Mouse (Mus musculus): ENCODE measurements at regions not wholly inside any gene's neighbourhood (a gene's known extent, or its start where the extent isn't known, plus 50 kb on each side); places are given as distances from the start of the nearest gene placed in this dataset.

DNA sequence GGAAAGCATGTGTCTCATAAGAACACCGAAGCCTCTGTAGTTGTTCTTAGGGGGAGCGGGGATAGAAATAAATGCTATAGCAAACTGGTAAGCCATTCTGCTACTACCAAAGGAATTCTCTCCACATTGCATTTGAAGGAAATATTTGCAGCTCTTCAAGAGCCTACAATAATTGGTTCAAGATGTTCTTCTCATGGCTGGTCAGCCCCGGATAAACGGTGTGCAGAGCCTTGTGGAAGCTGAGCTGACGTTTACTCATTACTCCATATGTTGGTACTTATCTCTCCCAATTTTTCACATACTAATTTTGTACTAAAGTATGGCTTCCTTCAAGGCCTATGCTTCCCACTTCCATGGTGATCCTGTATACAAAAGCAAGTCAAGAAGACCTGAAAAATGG, 317.0 kb downstream of the Tex13c3 start:
- Histone ChIP-seq H3K27me3 (ENCODE audit: control insufficient read depth, insufficient read depth, low read length) (no peaks in the 10 kb centered on the region), H3K4me1 (replicated peaks; ENCODE audit: control insufficient read depth, insufficient read depth, low read length) (no peaks in the 10 kb centered on the region), H3K36me3 (replicated peaks; ENCODE audit: control insufficient read depth, insufficient read depth) (no peaks in the 10 kb centered on the region), H3K4me3 (replicated peaks; ENCODE audit: low read length) (no peak overlapping the region), H3K9ac (no peak overlapping the region), H3K27ac (no peak overlapping the region), H3K9me3 (ENCODE audit: control insufficient read depth, low read length) (no peaks in the 10 kb centered on the region), H3K4me2 (replicated peaks) (no peak overlapping the region)
- no peak for DNase-seq (ENCODE audit: low spot score)
- WGBS: 88% methylated on average over 5 of the region's 5 CpGs
- no peak for ATAC-seq (ENCODE audit: low FRiP score)

- H3K27me3 ChIP-seq (ENCODE audit: control insufficient read depth, insufficient read depth, low read length): no peaks in the 10 kb centered on the region
- H3K9ac ChIP-seq: no peak overlapping the region
- no peak overlapping the region for H3K27ac ChIP-seq
- H3K9me3 ChIP-seq (ENCODE audit: control insufficient read depth, low read length): no peaks in the 10 kb centered on the region
- DNase-seq (ENCODE audit: low spot score): no peak
- H3K4me2 ChIP-seq (replicated peaks): no peak overlapping the region
- WGBS: 70% methylated on average over 1 of the region's 1 CpGs
- ATAC-seq (ENCODE audit: low FRiP score): no peak
- H3K36me3 ChIP-seq (replicated peaks; ENCODE audit: control insufficient read depth, insufficient read depth): no peaks in the 10 kb centered on the region
- no peak overlapping the region for H3K4me3 ChIP-seq (replicated peaks; ENCODE audit: low read length)
- no peaks in the 10 kb centered on the region for H3K4me1 ChIP-seq (replicated peaks; ENCODE audit: control insufficient read depth, insufficient read depth, low read length)
Observed at GRCm38 (mm10) chrX:19162958-19163357, 318.2 kb downstream of the Tex13c3 start.

DNA sequence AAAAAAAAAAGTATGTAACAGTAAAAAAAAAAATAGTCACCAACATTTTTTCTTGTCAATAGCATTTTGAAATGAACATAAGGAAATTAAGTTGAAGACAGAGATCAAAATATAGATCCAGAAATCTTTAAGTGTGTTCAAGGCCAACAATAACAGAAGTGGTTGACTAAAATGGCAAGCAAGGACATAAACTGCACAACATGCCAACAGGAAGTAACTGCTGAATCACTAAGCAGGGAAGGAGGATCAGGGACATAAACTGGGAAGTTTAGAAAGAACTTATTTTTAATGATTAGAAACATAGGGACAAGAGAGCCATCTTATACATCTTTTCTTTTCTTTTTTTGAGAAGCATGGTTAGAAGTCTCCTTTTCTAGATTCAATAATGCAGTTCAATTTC, 318.8 kb downstream of the Tex13c3 start:
- H3K27me3 ChIP-seq (ENCODE audit: control insufficient read depth, insufficient read depth, low read length): no peaks in the 10 kb centered on the region
- no peak for ATAC-seq (ENCODE audit: low FRiP score)
- no peak overlapping the region for H3K4me2 ChIP-seq (replicated peaks)
- no peaks in the 10 kb centered on the region for H3K9me3 ChIP-seq (ENCODE audit: control insufficient read depth, low read length)
- no peak overlapping the region for H3K9ac ChIP-seq
- no peak for DNase-seq (ENCODE audit: low spot score)
- H3K4me3 ChIP-seq (replicated peaks; ENCODE audit: low read length): no peak overlapping the region
- H3K4me1 ChIP-seq (replicated peaks; ENCODE audit: control insufficient read depth, insufficient read depth, low read length): no peaks in the 10 kb centered on the region
- H3K36me3 ChIP-seq (replicated peaks; ENCODE audit: control insufficient read depth, insufficient read depth): no peaks in the 10 kb centered on the region
- H3K27ac ChIP-seq: no peak overlapping the region

- Histone ChIP-seq H3K27ac (no peak overlapping the region), H3K4me2 (replicated peaks) (no peak overlapping the region), H3K4me3 (replicated peaks; ENCODE audit: low read length) (no peak overlapping the region), H3K36me3 (replicated peaks; ENCODE audit: control insufficient read depth, insufficient read depth) (no peaks in the 10 kb centered on the region), H3K27me3 (ENCODE audit: control insufficient read depth, insufficient read depth, low read length) (no peaks in the 10 kb centered on the region), H3K9me3 (ENCODE audit: control insufficient read depth, low read length) (no peaks in the 10 kb centered on the region), H3K9ac (no peak overlapping the region), H3K4me1 (replicated peaks; ENCODE audit: control insufficient read depth, insufficient read depth, low read length) (no peaks in the 10 kb centered on the region)
- ATAC-seq (ENCODE audit: low FRiP score) (no peak), DNase-seq (ENCODE audit: low spot score) (no peak)
- WGBS: 84% methylated on average over 3 of the region's 3 CpGs
Observed at GRCm38 (mm10) chrX:19160275-19160930, 320.7 kb downstream of the Tex13c3 start.

- no peaks in the 10 kb centered on the region for H3K36me3 ChIP-seq (replicated peaks; ENCODE audit: control insufficient read depth, insufficient read depth)
- no peaks in the 10 kb centered on the region for H3K27me3 ChIP-seq (ENCODE audit: control insufficient read depth, insufficient read depth, low read length)
- H3K9ac ChIP-seq: no peak overlapping the region
- ATAC-seq (ENCODE audit: low FRiP score): no peak
- no peaks in the 10 kb centered on the region for H3K4me1 ChIP-seq (replicated peaks; ENCODE audit: control insufficient read depth, insufficient read depth, low read length)
- no peak overlapping the region for H3K4me3 ChIP-seq (replicated peaks; ENCODE audit: low read length)
- no peak overlapping the region for H3K4me2 ChIP-seq (replicated peaks)
- DNase-seq (ENCODE audit: low spot score): no peak
- no peak overlapping the region for H3K27ac ChIP-seq
- H3K9me3 ChIP-seq (ENCODE audit: control insufficient read depth, low read length): no peaks in the 10 kb centered on the region
- 89% methylated on average over 6 of the region's 6 CpGs for WGBS
Observed at GRCm38 (mm10) chrX:19157464-19158203, 323.5 kb downstream of the Tex13c3 start.

DNA sequence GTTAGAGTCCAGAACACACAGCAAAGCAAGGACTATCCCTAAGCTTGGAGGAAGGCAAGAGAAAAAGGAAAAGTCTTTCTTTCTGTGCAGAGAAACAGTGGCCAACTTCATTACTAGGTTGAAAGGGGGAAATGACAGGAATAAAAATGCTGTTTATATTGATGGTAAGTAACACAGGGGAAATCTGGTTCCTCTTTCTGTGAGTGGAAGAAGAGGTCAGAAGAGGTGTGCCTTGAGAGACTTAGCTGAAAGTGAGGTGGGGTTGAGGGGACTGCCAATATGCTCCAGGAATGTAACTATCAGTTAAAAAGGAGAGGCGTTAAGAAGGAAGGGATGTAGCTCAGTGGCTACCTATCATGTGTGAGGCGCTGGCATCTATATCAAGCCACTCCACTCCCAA, 327.5 kb downstream of the Tex13c3 start:
- Histone ChIP-seq H3K27me3 (ENCODE audit: control insufficient read depth, insufficient read depth, low read length) (no peaks in the 10 kb centered on the region), H3K9me3 (ENCODE audit: control insufficient read depth, low read length) (no peaks in the 10 kb centered on the region), H3K36me3 (replicated peaks; ENCODE audit: control insufficient read depth, insufficient read depth) (no peaks in the 10 kb centered on the region), H3K27ac (no peak overlapping the region), H3K9ac (no peak overlapping the region), H3K4me3 (replicated peaks; ENCODE audit: low read length) (no peak overlapping the region), H3K4me1 (replicated peaks; ENCODE audit: control insufficient read depth, insufficient read depth, low read length) (no peaks in the 10 kb centered on the region), H3K4me2 (replicated peaks) (no peak overlapping the region)
- DNase-seq (ENCODE audit: low spot score) (no peak), ATAC-seq (ENCODE audit: low FRiP score) (no peak)
- 95% methylated on average over 2 of the region's 2 CpGs for WGBS

GRCm38 (mm10) chrX:19152170-19152861, 328.8 kb downstream of the Tex13c3 start:
- Histone ChIP-seq H3K4me3 (replicated peaks; ENCODE audit: low read length) (no peak overlapping the region), H3K27me3 (ENCODE audit: control insufficient read depth, insufficient read depth, low read length) (no peaks in the 10 kb centered on the region), H3K4me2 (replicated peaks) (no peak overlapping the region), H3K27ac (no peak overlapping the region), H3K4me1 (replicated peaks; ENCODE audit: control insufficient read depth, insufficient read depth, low read length) (no peaks in the 10 kb centered on the region), H3K9me3 (ENCODE audit: control insufficient read depth, low read length) (no peaks in the 10 kb centered on the region), H3K36me3 (replicated peaks; ENCODE audit: control insufficient read depth, insufficient read depth) (no peaks in the 10 kb centered on the region), H3K9ac (no peak overlapping the region)
- DNase-seq (ENCODE audit: low spot score) (no peak), ATAC-seq (ENCODE audit: low FRiP score) (no peak)
- 88% methylated on average over 1 of the region's 1 CpGs for WGBS

DNA sequence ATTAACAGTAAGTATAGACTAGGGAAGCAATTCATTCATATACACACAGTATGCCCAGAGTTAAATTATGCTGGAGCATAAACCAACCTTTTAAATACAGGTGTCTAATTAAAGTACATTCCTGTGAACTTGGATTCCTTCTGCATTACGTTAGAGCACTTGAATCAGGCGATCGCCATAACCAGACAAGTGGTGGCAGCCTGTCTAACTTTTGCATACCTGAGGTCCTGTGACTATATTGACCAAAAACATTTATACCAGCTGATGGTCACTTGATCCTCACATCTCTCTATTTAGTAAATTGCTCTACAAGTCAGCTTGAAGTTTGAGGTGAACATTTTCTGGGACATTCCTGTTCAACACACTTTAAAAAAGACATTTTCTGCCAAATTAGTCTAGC, 330.5 kb downstream of the Tex13c3 start:
- H3K9me3 ChIP-seq (ENCODE audit: control insufficient read depth, low read length): no peaks in the 10 kb centered on the region
- H3K4me2 ChIP-seq (replicated peaks): no peak overlapping the region
- DNase-seq (ENCODE audit: low spot score): no peak
- no peak overlapping the region for H3K4me3 ChIP-seq (replicated peaks; ENCODE audit: low read length)
- H3K9ac ChIP-seq: no peak overlapping the region
- no peak for ATAC-seq (ENCODE audit: low FRiP score)
- WGBS: 99% methylated on average over 3 of the region's 3 CpGs
- H3K27me3 ChIP-seq (ENCODE audit: control insufficient read depth, insufficient read depth, low read length): no peaks in the 10 kb centered on the region
- no peaks in the 10 kb centered on the region for H3K4me1 ChIP-seq (replicated peaks; ENCODE audit: control insufficient read depth, insufficient read depth, low read length)
- no peak overlapping the region for H3K27ac ChIP-seq
- H3K36me3 ChIP-seq (replicated peaks; ENCODE audit: control insufficient read depth, insufficient read depth): no peaks in the 10 kb centered on the region

DNA sequence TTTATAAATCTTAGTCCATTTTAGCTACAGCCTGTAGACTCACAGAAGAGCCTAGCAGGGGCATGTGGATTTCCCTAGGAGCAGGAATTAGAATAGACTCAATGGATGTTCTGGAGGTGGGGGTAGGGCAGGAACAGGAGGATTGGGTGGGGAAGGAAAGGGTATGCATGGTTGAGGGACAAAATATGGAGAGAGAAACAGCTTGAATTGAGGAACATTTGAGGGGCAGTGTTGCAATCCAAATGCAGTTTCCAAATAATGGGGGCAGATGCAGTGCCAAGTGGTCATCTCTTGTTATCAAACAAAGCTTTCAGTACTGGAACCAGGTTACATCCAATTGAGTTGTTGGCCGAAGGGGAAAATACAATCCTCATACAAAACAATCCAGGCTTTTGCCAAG, 332.4 kb downstream of the Tex13c3 start:
- no peak overlapping the region for H3K9ac ChIP-seq
- no peak overlapping the region for H3K4me2 ChIP-seq (replicated peaks)
- no peaks in the 10 kb centered on the region for H3K9me3 ChIP-seq (ENCODE audit: control insufficient read depth, low read length)
- H3K27me3 ChIP-seq (ENCODE audit: control insufficient read depth, insufficient read depth, low read length): no peaks in the 10 kb centered on the region
- no peak for ATAC-seq (ENCODE audit: low FRiP score)
- no peaks in the 10 kb centered on the region for H3K4me1 ChIP-seq (replicated peaks; ENCODE audit: control insufficient read depth, insufficient read depth, low read length)
- H3K27ac ChIP-seq: no peak overlapping the region
- H3K4me3 ChIP-seq (replicated peaks; ENCODE audit: low read length): no peak overlapping the region
- WGBS: 88% methylated on average over 1 of the region's 1 CpGs
- DNase-seq (ENCODE audit: low spot score): no peak
- no peaks in the 10 kb centered on the region for H3K36me3 ChIP-seq (replicated peaks; ENCODE audit: control insufficient read depth, insufficient read depth)
